Mouse (Mus musculus) stomach, adult 2 months (tissue): ENCODE measurements around the gene Polr1e. TPM values are rescaled to one million over a fixed set of nuclear protein-coding genes. Genes with fewer than 3 reads are reported as not detected.

Experiments used
- polyA plus RNA-seq: library from polyadenylated mRNA; depleted of rRNA; stranded (reverse); fragments of >200 nt; gene quantifications from 2 replicates; pipeline ENCODE4 v1.2.3, GENCODE M21; 2012; rRNA removed

The Polr1e gene
- 1.3 and 1.4 TPM in 2 replicates for polyA plus RNA-seq

DNA sequence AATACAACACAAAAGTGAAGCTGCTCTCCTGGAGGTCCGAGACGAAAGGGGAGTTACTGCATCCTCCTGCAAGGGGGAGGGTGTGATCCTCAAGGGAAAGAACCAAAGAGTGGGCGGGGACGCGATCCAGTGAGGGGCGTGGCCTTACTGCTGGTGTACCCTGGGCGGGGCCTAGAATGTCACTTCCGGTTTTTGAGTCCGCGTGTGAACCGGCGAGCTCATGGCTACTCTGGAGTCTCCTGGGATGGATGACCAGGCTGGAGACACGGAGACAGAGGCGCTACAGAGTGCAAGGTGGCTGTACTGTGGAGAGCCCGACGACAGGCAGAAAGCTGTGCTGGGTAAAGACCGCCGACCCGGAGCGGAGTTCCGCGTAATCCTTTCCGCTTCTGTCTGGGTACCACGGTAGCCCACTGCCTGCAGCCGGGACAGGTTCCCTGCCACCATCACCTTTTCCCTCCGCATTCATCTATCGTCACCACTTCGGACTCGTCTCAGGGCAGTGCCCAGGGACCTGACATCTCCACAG is at the start of gene Polr1e:
Gene Polr1e (plus strand): TSS at position 132 of the 529 bp plus-strand sequence.

DNA sequence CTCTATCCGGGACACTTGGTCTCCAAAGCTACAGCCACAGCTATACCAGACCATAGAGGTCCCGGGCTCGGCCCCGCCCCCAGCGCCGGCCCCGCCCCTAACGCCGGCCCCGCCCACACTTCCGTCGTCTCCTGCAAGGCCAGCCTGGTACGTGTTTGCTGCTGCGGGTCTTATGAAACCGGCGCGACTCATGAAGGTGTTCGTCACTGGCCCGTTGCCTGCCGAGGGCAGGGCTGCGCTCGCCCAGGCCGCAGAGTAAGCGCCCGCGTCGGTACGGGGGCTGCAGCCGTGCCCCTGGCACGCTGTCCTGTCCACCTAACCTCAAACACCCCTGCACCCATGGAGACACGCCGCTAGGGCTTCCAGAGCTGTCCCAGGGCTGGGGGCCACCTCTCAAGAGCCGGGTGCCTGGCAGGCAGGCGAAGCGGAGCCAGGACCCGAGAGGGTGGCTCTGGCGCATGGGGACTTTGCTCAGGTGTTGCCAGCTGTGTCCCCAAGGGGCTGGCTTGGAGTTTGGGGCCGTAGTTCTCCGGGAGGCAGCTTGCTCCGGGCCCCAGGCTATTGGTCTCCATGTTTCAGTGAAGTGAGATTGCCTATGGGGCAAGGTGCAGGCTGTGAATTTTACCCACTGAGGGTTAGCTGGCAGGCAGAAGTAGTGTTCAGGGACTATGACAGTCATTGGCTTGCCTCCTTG is 37.0 kb upstream of the Polr1e start, which contains the start of gene Grhpr:
Gene Grhpr (plus strand): TSS at position 116 of the 694 bp plus-strand sequence.

DNA sequence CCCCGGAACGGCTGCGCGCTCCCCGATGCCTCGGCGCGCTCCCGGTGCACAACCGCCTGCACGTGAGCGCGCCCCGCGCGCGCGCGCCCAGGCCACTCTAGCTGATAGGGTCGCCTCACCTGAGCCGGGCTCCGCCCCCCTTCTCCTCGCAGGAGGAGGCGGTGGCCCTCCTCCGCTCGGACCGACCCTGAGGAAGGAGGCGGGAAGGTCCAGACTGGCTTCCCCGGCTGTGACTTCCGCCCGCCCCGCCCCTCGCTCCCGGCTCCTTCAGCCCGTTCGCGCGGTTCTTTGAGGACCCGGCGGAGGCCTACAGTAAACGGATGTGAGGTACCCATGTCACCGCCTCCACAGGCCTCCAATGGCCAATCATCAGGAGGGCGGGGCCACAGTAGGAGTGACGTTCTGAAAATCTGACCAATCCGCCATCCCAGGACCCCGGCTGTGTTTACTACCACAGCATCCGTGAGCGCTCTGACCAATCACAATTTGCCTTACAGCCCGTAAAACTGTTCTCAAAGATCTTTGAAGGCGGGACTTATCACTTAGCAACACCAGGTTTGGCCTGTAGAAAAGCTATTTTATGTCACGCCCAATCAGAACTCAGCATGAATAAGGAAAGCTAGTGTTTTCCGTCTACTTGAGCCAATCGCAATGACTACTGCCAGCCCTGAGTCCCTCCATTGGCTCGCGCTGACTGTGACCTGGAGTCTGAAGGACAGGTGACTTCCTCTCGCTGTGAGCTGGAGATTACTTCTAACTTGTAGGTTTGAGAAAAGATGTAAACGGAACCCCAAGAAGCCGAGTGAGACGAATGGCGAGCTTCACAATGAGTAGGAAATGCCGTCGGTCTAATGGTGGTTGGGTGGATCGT is 6.0 kb upstream of the Polr1e start, which contains the start of gene Zbtb5:
Gene Zbtb5 (minus strand): TSS at position 308 of the 871 bp plus-strand sequence.

DNA sequence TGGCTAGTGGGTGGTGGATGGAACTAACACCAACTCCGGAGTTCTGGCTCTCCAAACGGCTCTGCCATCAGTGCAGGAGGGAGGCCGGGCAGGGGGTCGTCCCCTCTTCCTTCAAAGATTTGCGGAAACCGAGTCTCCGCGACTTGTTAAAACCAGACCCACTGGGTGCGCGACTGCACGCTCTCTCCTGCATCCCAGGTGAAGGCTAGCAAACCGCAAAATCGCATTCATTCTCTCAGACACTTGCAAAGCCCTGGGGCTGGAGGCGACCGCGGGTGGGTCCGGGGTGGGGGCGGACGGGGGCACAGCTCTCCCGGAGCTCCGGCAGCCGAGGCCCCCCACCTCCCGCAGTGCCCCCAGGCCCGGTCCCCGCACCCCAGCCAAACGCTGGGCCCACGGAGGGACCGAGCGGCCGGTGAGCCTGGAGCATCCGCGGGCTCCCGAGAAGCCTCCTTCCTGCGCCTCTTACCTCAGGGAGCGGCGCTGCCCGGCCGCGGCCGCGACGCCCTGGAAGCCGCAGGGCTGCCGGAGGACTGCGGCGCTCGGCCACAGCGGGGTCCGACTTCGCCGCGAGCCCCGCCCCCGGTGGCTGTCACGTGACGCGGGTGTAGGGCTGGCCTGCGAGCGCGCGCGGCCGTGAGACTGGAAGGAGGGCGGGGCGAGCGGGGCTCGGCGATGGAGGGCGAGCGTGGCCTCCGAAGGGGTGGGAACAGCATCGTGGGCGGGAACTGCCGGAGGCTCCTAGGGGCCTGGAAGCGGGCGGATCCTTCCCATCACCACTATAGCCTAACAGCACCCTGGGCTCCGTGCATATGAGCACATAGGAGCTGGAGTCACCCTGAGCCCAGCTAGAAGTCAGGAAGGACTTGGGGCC is 65.9 kb downstream of the Polr1e start, which contains the start of gene Fbxo10:
Gene Fbxo10 (minus strand): TSS at position 584 of the 874 bp plus-strand sequence.

Other genes starting within 250 kb of the Polr1e start
- gene Grhpr, start 37.2 kb upstream of the Polr1e start, polyA plus RNA-seq: 42.8 and 64.3 TPM in 2 replicates
- gene Zbtb5, start 6.2 kb upstream of the Polr1e start, polyA plus RNA-seq: 3.7 and 4.4 TPM in 2 replicates
- gene Fbxo10, start 66.0 kb downstream of the Polr1e start, polyA plus RNA-seq: 3.8 and 4.2 TPM in 2 replicates
- 28.7 and 32.5 TPM in 2 replicates for gene Tomm5, start 89.5 kb downstream of the Polr1e start, polyA plus RNA-seq
- 1.2 and 1.3 TPM in 2 replicates for gene Frmpd1, start 166.3 kb downstream of the Polr1e start, polyA plus RNA-seq